Mouse (Mus musculus) ovary, adult 18-20 months (tissue): ENCODE data around the gene H6pd.

Experiments
- DNase-seq: peaks from one replicate; pipeline ENCODE4 v3.0.0; 2022; ENCODE audit warnings: low spot score, mixed read lengths

Gene H6pd

DNA sequence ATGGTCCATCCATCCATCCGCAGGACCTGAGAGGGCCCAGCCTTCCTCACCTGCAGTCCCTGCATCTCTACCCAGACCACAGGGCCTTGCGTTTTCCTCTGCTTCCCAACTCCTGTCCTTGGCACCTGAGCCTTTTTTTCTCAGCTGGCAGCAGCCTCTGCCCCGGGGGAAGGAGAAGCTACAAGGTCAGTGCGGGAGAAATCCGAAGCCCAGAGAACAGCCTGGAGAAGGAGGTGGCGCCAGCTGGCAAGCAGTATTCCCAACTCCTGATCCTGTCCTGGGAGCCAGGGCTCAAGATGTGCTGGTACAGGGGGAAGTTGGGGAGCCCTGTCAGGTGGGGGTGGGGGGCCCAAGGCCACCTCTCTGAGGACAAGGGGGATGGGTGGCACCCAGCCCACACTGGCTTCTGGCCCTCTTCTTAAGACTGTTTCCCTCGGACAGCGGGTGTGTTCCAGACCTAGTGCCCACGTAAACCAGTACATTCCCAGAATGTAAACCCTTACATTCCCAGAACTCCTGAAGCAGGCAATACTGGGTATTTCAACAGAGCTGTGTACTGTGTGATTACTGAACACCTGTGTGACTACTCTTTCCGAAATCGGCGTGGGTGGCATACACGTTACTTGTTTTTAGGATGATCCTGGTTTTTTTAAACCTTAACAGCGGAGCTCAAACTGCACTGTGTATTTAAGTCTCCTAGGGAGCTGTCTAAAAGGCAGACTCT is 9.9 kb downstream of the H6pd start:
- DNase-seq = peak; percentile 75

- DNase-seq = no peak
These were observed 10.8 kb downstream of the H6pd start for GRCm38 (mm10) chr4:149997999-149998398.

DNA sequence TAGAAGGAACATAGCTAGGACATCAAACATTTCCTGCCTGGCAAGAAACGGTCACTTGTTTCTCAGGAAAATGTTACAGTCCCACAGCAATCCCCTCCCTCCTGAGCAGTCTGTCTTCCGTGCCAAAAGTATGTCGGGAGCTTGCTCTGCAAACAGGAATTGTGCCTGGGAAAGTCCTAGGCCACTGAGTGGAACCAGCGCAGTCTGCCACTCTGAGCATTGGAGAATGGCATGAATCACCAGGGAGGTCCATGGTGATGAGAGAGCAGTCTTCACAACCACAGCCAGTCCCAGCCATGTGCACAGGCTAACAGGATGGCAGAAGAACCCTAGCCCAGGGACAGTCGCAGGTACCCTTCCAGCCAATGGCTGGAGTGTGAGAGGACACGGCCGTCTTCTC is 12.4 kb downstream of the H6pd start:
- no peak for DNase-seq

- DNase-seq = no peak
These were observed 12.9 kb downstream of the H6pd start for GRCm38 (mm10) chr4:149995911-149996310.

DNA sequence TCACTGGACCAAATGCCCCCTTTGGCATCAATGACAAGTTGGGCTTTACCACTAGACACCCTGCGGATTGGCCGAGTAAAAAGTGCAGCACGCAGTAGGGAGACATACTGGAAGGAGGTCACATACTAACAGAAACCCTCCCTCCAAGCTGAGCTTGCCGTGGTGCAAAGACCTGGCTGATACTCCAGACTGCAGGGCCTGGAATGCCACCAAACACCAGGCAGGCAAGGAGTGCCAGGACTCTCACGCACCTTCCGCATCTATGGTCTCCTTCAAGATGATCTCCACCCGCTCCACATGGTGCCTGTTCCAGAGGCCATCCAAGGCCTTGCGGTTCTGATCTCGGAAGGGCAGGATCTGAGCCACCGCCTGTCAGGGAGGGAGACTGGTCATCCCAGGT is 14.6 kb downstream of the H6pd start:
- DNase-seq = no peak

DNA sequence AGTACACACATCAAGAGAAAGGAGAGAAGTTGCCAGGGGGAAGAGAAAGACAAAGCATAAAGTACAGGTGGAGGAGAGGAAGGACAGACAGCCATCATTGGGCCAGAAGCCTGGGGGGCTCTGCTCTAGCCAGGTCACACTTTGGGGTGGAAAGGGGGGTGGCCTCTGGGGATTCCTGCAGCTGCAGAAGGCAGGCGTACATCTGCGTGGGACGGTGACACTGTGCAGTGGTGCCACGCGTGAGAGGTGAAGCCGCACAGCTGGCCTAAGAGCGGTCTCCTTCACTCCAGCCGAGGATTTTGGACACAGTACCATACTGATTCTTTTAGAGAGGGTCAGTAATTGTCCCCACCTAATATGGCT is 16.2 kb downstream of the H6pd start:
- no peak for DNase-seq

- DNase-seq = no peak
These were observed 16.8 kb downstream of the H6pd start for GRCm38 (mm10) chr4:149991755-149992669.

- no peak for DNase-seq
These were observed 17.7 kb downstream of the H6pd start for GRCm38 (mm10) chr4:149990954-149991633.

- no peak for DNase-seq
These were observed 18.4 kb downstream of the H6pd start for GRCm38 (mm10) chr4:149990212-149990953.

DNA sequence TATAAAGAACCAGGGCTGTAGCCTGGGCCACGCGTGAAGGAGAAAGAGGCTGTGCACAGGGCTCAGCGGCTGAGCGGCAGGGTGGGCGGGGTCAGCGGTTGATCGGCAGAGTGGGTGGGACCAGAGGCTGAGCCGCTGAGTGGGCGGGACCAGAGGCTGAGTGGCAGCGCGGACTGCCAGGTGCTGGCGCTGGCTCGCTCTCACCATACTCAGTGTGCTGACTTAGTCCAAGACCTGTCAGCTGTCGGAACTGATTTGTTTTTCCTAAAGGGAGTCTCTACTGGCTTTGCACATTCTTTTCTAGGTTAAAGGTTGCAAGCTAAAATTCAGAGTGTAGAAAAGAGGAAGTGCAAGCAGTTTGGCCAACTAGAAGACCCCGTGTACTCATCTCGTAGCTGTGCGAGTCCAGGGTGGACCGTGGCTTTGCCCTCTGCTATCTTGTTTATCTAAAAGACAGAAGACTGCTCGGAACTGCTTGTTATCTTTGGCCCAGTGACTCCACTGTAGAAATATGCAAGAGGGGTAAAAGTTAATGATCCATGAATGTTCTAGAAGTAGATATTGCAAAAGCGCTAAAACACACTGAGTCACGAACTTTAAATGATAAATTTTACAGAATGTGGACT is 19.8 kb downstream of the H6pd start:
- peak; percentile 83 for DNase-seq

DNA sequence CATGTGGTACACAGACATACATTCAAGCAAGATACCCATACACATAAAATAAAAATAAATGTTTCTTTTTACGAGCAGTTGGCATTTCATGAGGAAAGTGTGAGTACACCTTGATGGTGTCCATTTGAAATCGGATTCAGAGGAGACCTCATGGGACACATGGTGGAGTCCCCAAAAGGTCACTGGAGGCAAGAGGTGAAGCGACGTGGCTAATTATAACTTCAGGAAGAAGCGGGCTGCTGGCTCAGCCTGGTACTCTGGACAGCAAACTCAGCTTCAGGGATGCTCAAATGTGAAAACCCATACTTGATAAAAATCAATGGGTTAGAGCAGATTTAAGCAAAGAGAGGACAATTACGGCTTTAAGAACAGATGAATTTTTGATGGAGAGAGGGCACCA is 20.5 kb downstream of the H6pd start:
- DNase-seq = no peak

- no peak for DNase-seq
These were observed 22.0 kb downstream of the H6pd start for GRCm38 (mm10) chr4:149986671-149987417.

- DNase-seq = no peak
These were observed 24.7 kb downstream of the H6pd start for GRCm38 (mm10) chr4:149983921-149984645.

GRCm38 (mm10) chr4:149982154-149982553 is 26.7 kb downstream of the H6pd start:
- DNase-seq = no peak

- peak; percentile 78 for DNase-seq
These were observed 29.0 kb downstream of the H6pd start for GRCm38 (mm10) chr4:149979819-149980308.

- no peak for DNase-seq
These were observed 30.0 kb downstream of the H6pd start for GRCm38 (mm10) chr4:149978820-149979219.

DNA sequence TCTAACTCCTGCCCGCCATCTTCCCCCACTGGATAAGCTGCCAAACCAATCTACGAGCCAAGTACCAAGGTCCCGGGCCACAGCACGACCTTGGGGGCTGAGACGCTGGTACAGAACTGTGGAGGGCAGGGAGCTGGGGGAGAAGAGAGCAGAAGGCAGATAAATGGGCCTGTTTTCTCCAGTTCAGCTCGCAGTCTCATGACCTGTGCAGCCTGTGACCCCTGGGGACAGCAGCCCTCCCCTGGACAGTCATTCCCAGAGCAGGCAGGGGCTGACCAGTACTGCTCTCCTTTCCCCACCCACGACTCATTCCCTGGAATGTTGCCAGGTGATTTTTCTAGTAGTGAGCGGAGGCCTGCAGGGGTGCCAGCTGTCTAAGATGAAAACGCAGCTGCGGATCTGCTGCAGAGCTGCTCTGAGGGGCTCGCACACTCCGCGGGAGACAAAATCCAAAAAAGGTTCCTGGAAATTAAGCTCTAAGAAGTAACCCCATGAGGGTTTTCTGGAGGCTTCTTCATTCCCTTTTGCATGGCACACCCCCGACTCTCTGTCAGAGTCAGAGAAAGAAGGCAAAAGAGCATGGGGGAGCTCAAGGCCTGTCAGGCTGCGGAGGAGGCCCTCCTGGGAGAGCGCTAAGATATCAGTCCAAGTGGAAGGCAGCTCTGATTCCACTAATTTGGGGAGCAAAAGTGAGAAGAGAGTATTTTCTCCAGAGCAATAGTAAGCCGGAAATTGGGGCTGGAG is 30.9 kb downstream of the H6pd start:
- DNase-seq = peak; percentile 80

DNA sequence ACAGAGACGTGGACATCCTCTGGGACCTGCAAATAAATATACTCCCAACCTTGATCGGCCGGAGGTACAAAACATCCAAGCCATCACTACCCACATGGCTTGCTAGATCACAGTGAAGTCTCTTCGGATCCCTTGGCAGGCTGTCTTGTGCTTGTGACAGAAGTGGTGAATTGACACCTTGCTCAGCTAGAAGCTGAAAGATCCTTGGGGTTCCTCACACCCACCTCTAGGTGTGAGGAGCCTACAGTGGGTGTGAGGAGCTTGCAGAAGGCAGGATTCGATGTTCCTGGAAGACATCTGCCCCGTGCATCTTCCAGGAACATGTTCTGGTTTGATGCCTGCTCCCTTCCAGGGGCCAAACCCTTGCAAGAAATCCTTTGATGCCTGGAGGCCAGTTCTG is 31.6 kb downstream of the H6pd start:
- no peak for DNase-seq

- no peak for DNase-seq
These were observed 33.0 kb downstream of the H6pd start for GRCm38 (mm10) chr4:149975730-149976254.
